Mouse (Mus musculus) embryonic fibroblast, embryonic 13.5 days (primary cell): ENCODE data around the gene Zhx3.

Source experiments
- CTCF ChIP-seq: IDR thresholded peaks from 2 replicates; pipeline ENCODE4 v1.5.1; 2011; ENCODE audit warnings: mild to moderate bottlenecking, control low read depth, low read length, moderate library complexity, borderline replicate concordance; ENCODE audit not compliant: insufficient read depth
- POLR2A ChIP-seq: IDR thresholded peaks from 2 replicates; pipeline ENCODE4 v1.6.1; 2011; ENCODE audit warnings: low read depth, mild to moderate bottlenecking, control low read depth, low read length, moderate library complexity

GRCm38 (mm10) chr2:160891045-160891444 lies 18.2 kb upstream of the Zhx3 start:
- no peak for TF ChIP-seq CTCF
- TF ChIP-seq POLR2A, result no peak
